Mouse (Mus musculus) testis, adult 2 months (tissue): ENCODE measurements around the gene Cat.
A peak's percentile ranks its signal among the peaks of the same experiment; 100 is the strongest.

Source experiments
- CTCF ChIP-seq: fragments of 200-500 bp; IDR thresholded peaks from 2 replicates; pipeline ENCODE4 v1.5.1; 2012; ENCODE audit warnings: low read depth, mild to moderate bottlenecking, inconsistent platforms, low read length, moderate library complexity; ENCODE audit not compliant: control insufficient read depth, insufficient read depth, insufficient replicate concordance
- POLR2A ChIP-seq: fragments of 200-500 bp; IDR thresholded peaks from 2 replicates; pipeline ENCODE4 v1.6.1; 2012; ENCODE audit warnings: low read depth, mild to moderate bottlenecking, inconsistent platforms, low read length, moderate library complexity; ENCODE audit not compliant: control insufficient read depth

DNA sequence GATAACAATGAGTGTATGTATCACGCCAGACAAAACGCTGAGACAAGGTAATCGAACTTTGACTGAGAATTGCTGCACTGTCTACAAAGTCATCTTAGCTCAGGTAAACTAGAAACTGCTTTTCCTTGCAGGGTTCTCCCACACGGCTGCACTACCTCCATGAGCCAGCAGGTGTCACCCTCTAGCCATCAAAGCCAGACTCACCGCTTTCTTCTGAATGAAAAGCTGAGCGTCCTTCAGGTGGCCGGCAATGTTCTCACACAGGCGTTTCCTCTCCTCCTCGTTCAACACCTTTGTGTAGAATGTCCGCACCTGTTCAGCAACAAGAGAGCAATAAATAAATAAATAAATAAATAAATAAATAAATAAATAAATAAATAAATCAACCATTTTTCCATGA lies 28.3 kb downstream of the Cat start:
- TF ChIP-seq CTCF (peak; percentile 94), POLR2A (no peak)
